Mouse (Mus musculus): ENCODE data around the gene Tnfrsf9.

DNA sequence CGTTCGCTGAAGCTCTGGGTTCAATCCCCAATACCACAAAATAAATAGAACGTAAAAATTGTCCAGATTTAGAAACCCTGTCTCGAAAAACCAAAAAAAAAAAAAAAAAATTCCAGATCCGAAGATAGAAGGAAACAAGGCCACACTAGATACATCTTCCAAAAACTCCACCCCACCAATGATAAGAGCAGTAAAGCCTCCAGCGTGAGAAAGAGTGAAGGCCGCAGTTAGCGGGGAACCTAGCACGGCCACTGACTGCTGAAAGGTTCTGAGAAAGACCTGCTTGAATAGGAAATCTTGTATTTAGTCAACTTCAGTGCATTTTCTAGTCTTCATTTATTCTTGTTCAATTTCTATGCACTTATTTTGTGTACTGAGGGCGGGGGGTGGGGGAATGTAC lies 39.0 kb upstream of the Tnfrsf9 start:
- no peak for TF ChIP-seq CTCF (IDR thresholded peaks at IDR 0.05; ENCODE audit: insufficient read depth, low read length)
- no peak for TF ChIP-seq POLR2A (IDR thresholded peaks at IDR 0.05; ENCODE audit: borderline replicate concordance, extremely low read depth, low read depth, low read length)

Data from lung, adult 2 months (tissue).